Mouse (Mus musculus): ENCODE data around the gene Ppp6r3.

- no peak for TF ChIP-seq POLR2A (IDR thresholded peaks at IDR 0.05; ENCODE audit: insufficient read depth, low read length)
- no peak for TF ChIP-seq CTCF (IDR thresholded peaks at IDR 0.05; ENCODE audit: low read depth, low read length)
Measured at GRCm38 (mm10) chr19:3612534-3613273, 37.2 kb upstream of the Ppp6r3 start.

All from ES-Bruce4 (cell line).